In genomic region chr9:97110571-97111390, GRCm38 (mm10) we compare ENCODE assay signal across 7 mouse cellular contexts. TPM values are rescaled to one million over a fixed set of nuclear protein-coding genes. Genes with fewer than 3 reads are reported as not detected.
DNase-seq lines count a peak whose midpoint lies in the region; ATAC-seq lines count a peak whose summit lies in the region.

Slc25a36 (minus strand) TSS chr9:97111157.

- peak; percentile 98 for DNase-seq in adrenal gland, postnatal 14 days
- DNase-seq in embryonic facial prominence, embryonic 11.5 days (ENCODE audit: low spot score): peak; percentile 98
- DNase-seq in kidney, adult 11 months: peak; percentile 98
- peak; percentile 98 for DNase-seq in limb, embryonic 10.5 days (ENCODE audit: low spot score)
- DNase-seq in spleen, adult 12 weeks (ENCODE audit: low spot score): peak; percentile 85

- peak; percentile 99 for ATAC-seq in embryonic facial prominence, embryonic 11.5 days (replicated peaks; ENCODE audit: insufficient number of reproducible peaks, low FRiP score, low TSS enrichment, low read depth)
- ATAC-seq in granulocyte monocyte progenitor cell, adult 5-6 weeks (replicated peaks; ENCODE audit: poor library complexity, severe bottlenecking): peak; percentile 92
- ATAC-seq in midbrain, embryonic 13.5 days: peak; percentile 99

- H3K9ac ChIP-seq in embryonic facial prominence, embryonic 11.5 days (replicated peaks; ENCODE audit: low read length): peak within 1 kb of the TSS; percentile 78
- H3K9ac ChIP-seq in midbrain, embryonic 13.5 days (replicated peaks): peak within 1 kb of the TSS; percentile 88

- H3K27me3 ChIP-seq in embryonic facial prominence, embryonic 11.5 days (ENCODE audit: control insufficient read depth, insufficient read depth, low read length): no peaks in the 10 kb centered on the region
- no peaks in the 10 kb centered on the region for H3K27me3 ChIP-seq in limb, embryonic 10.5 days (ENCODE audit: low read depth, poor library complexity, severe bottlenecking)
- H3K27me3 ChIP-seq in midbrain, embryonic 13.5 days: no peaks in the 10 kb centered on the region

- H3K36me3 ChIP-seq in embryonic facial prominence, embryonic 11.5 days (replicated peaks; ENCODE audit: control insufficient read depth, insufficient read depth, low read depth, low read length): no peaks in the 10 kb centered on the region
- H3K36me3 ChIP-seq in limb, embryonic 10.5 days: peaks cover 9% of the 10 kb centered on the region
- H3K36me3 ChIP-seq in midbrain, embryonic 13.5 days: no peaks in the 10 kb centered on the region

- no peaks in the 10 kb centered on the region for H3K9me3 ChIP-seq in embryonic facial prominence, embryonic 11.5 days (replicated peaks; ENCODE audit: control insufficient read depth, low read length)
- no peaks in the 10 kb centered on the region for H3K9me3 ChIP-seq in limb, embryonic 10.5 days (replicated peaks)
- H3K9me3 ChIP-seq in midbrain, embryonic 13.5 days: no peaks in the 10 kb centered on the region

- no peaks in the 10 kb centered on the region for H3K4me1 ChIP-seq in embryonic facial prominence, embryonic 11.5 days (ENCODE audit: control insufficient read depth, insufficient read depth, low read length)
- H3K4me1 ChIP-seq in limb, embryonic 10.5 days: peaks cover 23% of the 10 kb centered on the region
- H3K4me1 ChIP-seq in midbrain, embryonic 13.5 days (replicated peaks): peaks cover 20% of the 10 kb centered on the region

- WGBS in embryonic facial prominence, embryonic 11.5 days: under 1% methylated on average over 84 of the region's 91 CpGs
- under 1% methylated on average over 91 of the region's 91 CpGs for WGBS in limb, embryonic 10.5 days
- under 1% methylated on average over 91 of the region's 91 CpGs for WGBS in midbrain, embryonic 13.5 days

- H3K4me3 ChIP-seq in embryonic facial prominence, embryonic 11.5 days (ENCODE audit: low read depth, low read length): peak within 1 kb of the TSS; percentile 84
- peak within 1 kb of the TSS; percentile 89 for H3K4me3 ChIP-seq in limb, embryonic 10.5 days
- peak within 1 kb of the TSS; percentile 92 for H3K4me3 ChIP-seq in midbrain, embryonic 13.5 days (replicated peaks)

- H3K4me2 ChIP-seq in embryonic facial prominence, embryonic 11.5 days (ENCODE audit: low read depth, low read length): peak within 1 kb of the TSS; percentile 53
- H3K4me2 ChIP-seq in midbrain, embryonic 13.5 days (replicated peaks): peak within 1 kb of the TSS; percentile 67

- peak within 1 kb of the TSS; percentile 71 for H3K27ac ChIP-seq in embryonic facial prominence, embryonic 11.5 days (replicated peaks; ENCODE audit: low read depth, low read length)
- H3K27ac ChIP-seq in limb, embryonic 10.5 days: peak within 1 kb of the TSS; percentile 96
- peak within 1 kb of the TSS; percentile 91 for H3K27ac ChIP-seq in midbrain, embryonic 13.5 days

RNA-seq across cellular contexts. Expression of gene Slc25a36, which starts in this region (rescaled TPM):
- 75.4 and 82.8 TPM in 2 replicates for total RNA-seq in adrenal gland, postnatal 14 days (2021)
- polyA plus RNA-seq in embryonic facial prominence, embryonic 11.5 days (2014; fragmentation: Nextera tagmentation; extraction: Ambion mirVana): 97.3 and 99.9 TPM in 2 replicates
- total RNA-seq in granulocyte monocyte progenitor cell, adult 5-6 weeks (2014; fragmentation: Nextera tagmentation): 49.8 and 53.9 TPM in 2 replicates
- total RNA-seq in granulocyte monocyte progenitor cell, adult 5-6 weeks (2017): 57.5 and 69.2 TPM in 2 replicates
- 46.6 and 69.0 TPM in 2 replicates for polyA plus RNA-seq in limb, embryonic 10.5 days (2016; fragmentation: Nextera tagmentation; extraction: Ambion mirVana)
- 74.5 and 85.7 TPM in 2 replicates for polyA plus RNA-seq in midbrain, embryonic 13.5 days (2015; fragmentation: Nextera tagmentation; extraction: Ambion mirVana)

Comparison
In these comparisons a context has a peak if more than half of its experiments do, and no peak if none do; other contexts are left out.
1. Peak in every context shown above with its lines: DNase-seq, ATAC-seq, H3K4me3 ChIP-seq and H3K27ac ChIP-seq.